Mouse (Mus musculus): Measurements from ENCODE around the gene B4galt1.
"Not testable (repeated sequence)": the region's sequence is repeated elsewhere in the genome, so short reads cannot be mapped to it uniquely, and the experiment has no call there.

B4galt1 gene

GRCm38 (mm10) chr4:40818421-40818820 is 35.4 kb downstream of the B4galt1 start:
- no peak for DNase-seq (ENCODE audit: low spot score in 2 of 2)

DNA sequence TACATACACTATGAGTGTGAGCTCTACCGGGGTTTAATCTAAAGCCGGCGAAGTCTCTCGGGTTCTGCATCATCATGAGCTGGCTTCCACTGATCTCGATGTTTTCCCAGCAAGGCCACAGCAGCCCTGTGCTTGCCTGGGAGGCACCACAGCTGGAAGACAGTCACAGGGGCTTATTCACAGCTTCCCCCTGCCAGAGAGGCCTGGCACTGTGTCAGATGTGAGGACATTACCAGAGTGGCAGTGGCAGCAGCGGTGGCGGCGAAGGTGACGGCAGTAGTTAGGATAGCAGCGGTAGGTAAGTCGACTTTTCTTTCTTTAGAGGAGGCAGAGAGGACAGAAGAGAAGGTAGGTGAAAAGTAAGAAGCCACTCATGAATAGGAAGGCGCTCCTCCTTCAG is 35.9 kb downstream of the B4galt1 start:
- DNase-seq (ENCODE audit: low spot score in 2 of 2): no peak

- DNase-seq (ENCODE audit: low spot score in 2 of 2): no peak
Observed at GRCm38 (mm10) chr4:40815775-40816372, 37.9 kb downstream of the B4galt1 start.

DNA sequence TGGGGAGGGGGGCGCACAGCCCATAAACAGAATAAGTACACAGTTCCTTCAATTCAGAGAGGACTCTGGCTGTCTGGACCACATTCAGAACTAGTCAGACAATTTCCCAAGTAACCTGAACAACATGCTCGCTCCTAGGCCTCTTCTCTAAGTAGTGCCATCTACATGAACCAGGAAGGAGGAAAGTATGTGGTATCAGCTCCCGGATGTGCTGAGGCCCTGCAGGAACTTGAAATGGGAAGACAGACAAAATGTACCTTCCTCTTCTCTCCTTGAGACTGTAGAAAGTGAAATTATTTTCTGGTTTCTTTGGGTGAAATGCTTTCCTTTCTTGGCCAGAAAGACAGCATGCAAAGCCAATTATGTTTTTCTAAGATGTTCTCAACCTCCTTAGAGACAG is 38.7 kb downstream of the B4galt1 start:
- DNase-seq (ENCODE audit: low spot score in 2 of 2): no peak

DNA sequence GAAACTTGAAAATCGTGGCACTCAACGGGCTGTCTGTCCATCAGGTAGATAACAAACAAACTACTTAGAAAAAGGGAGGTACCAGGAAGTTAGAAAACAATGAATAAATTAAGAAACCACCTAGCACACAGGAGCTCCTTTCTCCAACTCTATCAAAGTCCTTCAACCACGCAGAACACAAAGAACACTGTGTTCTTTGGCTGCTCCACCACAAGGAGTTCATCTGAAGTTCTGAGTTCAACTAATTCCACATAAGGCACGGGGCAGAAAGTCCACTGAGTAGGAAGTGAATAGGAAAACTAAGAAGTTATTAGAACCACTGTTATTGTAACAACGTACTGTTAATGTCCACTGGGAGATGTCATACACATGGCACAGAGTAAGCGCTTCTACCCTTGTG is 39.4 kb downstream of the B4galt1 start:
- no peak for DNase-seq (ENCODE audit: low spot score in 2 of 2)

- DNase-seq (ENCODE audit: low spot score in 2 of 2): no peak
Observed at GRCm38 (mm10) chr4:40812891-40813290, 40.9 kb downstream of the B4galt1 start.

DNA sequence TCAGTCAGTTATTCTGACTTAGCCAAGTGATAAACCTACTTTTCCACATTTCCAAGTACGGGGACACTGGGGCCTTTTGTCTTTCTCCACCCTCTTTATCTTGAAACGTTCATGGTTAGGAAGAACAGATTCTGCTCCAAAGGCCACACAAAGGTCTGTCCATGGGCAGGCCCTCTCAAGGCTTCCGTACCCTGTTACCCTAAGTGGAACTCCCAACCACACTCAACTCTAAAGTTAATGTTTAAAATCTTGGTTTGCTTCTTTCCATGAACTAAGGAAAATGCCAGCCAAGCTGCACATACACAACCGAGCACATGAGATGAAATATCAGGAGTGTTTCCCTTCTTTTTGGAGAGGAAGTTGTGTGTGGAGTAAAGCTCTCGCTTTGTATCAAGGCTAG is 43.3 kb downstream of the B4galt1 start:
- no peak for DNase-seq (ENCODE audit: low spot score in 2 of 2)

DNA sequence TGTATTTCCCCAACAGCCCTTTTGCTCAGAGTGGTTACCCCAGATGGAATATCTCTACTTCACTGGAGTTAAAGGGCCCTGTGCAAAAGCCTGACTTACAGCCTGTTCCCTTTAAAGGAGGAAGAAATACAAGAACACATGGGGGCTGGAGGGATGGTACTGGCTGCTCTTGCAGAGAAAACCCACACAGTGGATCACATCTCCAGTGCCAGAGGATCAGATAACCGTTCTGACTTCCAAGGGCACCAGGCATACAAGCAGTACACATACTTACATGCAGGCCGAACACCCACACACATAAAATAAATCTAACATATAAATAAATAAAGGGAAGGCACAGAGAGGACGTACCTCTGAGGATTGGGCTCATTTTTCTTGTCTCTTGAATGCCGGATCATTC is 46.4 kb downstream of the B4galt1 start:
- DNase-seq (ENCODE audit: low spot score in 2 of 2): no peak

DNA sequence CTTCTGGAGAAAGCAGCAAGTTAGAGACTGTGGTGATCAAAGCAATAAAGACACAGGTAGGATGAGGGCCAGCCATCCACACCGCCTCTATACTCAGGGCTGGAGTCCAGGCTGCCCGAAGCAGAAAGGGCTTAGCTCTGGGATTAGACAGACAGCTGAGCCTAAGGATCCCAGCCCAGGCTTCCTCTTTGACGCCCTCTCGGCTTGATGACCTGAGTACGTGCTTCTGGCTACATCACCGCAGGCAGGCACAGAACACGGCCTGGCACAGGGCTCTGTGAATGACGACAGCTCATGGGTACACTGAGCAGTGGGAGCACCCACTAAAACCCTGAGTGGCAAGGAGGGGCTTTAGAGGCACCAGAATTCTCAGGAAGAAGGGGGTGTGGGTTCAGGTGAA is 48.4 kb downstream of the B4galt1 start:
- DNase-seq (ENCODE audit: low spot score in 2 of 2): no peak

- DNase-seq (ENCODE audit: low spot score in 2 of 2): no peak
Observed at GRCm38 (mm10) chr4:40802787-40803186, 51.0 kb downstream of the B4galt1 start.

DNA sequence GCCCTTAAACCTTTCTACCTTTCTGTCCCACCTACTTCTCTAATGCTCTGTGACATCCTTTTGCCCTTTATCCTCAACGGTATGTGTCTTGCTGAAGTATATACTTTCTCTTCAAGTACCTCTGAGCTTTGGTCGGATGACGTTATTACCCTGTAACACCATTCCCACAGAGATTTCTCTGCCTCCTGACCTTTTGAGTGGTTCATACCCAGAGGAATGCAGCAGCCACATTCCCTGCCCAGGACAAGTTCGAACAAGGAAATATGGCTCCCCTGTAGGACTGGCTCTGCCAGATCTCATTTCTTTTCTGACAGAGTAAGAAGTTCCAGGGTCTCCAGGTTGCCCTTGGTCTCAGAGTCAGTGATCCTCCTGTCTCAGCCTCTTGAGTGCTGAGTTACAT is 51.9 kb downstream of the B4galt1 start:
- DNase-seq (ENCODE audit: low spot score in 2 of 2): no peak

- no peak for DNase-seq (ENCODE audit: low spot score in 2 of 2)
Observed at GRCm38 (mm10) chr4:40800873-40801272, 52.9 kb downstream of the B4galt1 start.

- DNase-seq (ENCODE audit: low spot score in 2 of 2): not testable (repeated sequence)
Observed at GRCm38 (mm10) chr4:40798833-40799555, 54.8 kb downstream of the B4galt1 start.

GRCm38 (mm10) chr4:40795761-40796160 is 58.0 kb downstream of the B4galt1 start:
- no peak for DNase-seq (ENCODE audit: low spot score in 2 of 2)

DNA sequence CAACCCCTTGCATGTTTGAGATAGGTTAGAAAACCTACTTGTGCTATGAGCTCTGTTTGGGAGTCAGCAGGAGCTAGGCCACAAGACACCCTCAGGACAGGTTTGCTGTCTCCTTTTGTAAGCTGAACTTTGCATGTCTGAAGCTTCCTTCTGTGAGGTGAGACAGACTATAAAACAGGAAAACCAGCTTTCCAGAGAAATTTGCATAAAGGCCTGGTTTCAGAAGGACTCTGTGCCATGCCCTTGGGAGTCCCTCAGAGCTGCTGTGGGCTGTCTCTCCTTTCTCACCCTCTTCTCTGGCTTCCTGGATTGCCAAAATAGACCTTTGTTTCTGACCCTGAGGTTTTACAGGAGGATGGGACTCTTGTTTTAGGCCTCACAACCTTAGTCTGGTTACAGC is 59.5 kb downstream of the B4galt1 start:
- DNase-seq (ENCODE audit: low spot score in 2 of 2): no peak

DNA sequence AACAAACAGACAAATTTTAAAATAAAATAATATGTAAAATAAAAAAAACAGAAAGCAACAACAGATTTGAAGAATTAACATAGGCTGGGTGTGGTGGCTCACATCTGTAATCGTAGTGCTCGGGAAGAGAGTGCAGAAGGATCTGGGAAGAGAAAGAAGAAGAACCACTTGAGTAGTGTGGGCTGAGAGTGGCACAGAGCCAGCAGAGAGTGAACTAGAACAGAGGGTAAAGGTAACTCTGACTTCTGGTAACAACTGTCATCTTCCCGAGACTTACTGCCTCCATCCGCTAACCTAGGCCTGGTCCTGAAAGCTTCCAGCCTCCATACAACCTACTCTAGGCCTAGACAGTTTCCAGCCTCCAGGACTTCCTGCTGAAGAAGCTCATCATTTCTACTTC is 62.6 kb downstream of the B4galt1 start:
- DNase-seq (ENCODE audit: low spot score in 2 of 2): no peak

- DNase-seq (ENCODE audit: low spot score in 2 of 2): no peak
Observed at GRCm38 (mm10) chr4:40786578-40786977, 67.2 kb downstream of the B4galt1 start.

- DNase-seq (ENCODE audit: low spot score in 2 of 2): no peak
Observed at GRCm38 (mm10) chr4:40785620-40786166, 68.1 kb downstream of the B4galt1 start.

DNA sequence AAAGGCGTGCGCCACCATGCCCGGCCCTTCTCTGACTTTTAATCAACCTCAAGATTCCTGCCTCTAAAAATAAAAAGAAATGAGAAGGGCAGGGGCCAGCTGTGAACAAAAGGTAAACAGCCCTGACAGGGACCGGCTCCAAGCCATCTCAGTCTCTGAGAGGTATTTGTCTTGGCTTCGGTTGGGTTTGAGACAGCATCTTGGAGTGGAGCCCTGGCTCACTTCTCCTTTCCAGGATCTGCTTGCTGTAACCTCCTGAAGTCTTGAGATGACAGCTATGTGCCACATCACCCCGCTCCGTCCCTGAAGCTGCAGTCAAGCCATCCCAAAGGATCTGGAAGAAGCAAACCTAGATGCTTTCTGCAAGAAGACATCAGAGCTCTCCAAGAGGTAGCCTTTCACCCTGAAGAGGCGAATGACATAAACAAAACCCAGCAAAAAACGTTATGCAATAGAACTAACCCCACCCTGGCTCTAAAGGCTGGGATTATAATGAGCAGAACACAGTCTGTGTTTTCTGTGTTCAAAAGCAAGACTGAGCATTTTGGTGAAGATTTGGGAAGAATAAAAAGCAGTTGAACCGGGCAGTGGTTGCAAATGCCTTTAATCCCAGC is 69.1 kb downstream of the B4galt1 start:
- no peak for DNase-seq (ENCODE audit: low spot score in 2 of 2)

GRCm38 (mm10) chr4:40783049-40783448 is 70.8 kb downstream of the B4galt1 start:
- DNase-seq (ENCODE audit: low spot score in 2 of 2): no peak

GRCm38 (mm10) chr4:40781797-40782495 is 71.9 kb downstream of the B4galt1 start:
- no peak for DNase-seq (ENCODE audit: low spot score in 2 of 2)

GRCm38 (mm10) chr4:40781143-40781542 is 72.7 kb downstream of the B4galt1 start:
- DNase-seq (ENCODE audit: low spot score in 2 of 2): no peak
